Mouse (Mus musculus): ENCODE data around the gene Ctsl. TPM values are rescaled to one million over a fixed set of nuclear protein-coding genes. Genes with fewer than 3 reads are reported as not detected.
A peak's percentile ranks its signal among the peaks of the same experiment; 100 is the strongest.

Ctsl gene
- polyA plus RNA-seq, 1 experiment from 2014 or later = 164 TPM

- Histone ChIP-seq H3K4me3 (ENCODE audit: low read depth, low read length) (peak overlapping the region; percentile 58), H3K4me2 (peak overlapping the region; percentile 79), H3K9me3 (ENCODE audit: control insufficient read depth, low read length) (no peaks in the 10 kb centered on the region), H3K4me1 (replicated peaks; ENCODE audit: control insufficient read depth, insufficient read depth, low read length) (peaks cover 4% of the 10 kb centered on the region; the same call in 1 of the 2 replicates), H3K27ac (ENCODE audit: low read depth, low read length) (no peak overlapping the region), H3K9ac (ENCODE audit: low read depth, low read length) (peak overlapping the region; percentile 69), H3K36me3 (ENCODE audit: control insufficient read depth, insufficient read depth, low read length) (no peaks in the 10 kb centered on the region), H3K27me3 (replicated peaks; ENCODE audit: control insufficient read depth, insufficient read depth, low read length) (no peaks in the 10 kb centered on the region)
- DNase-seq (ENCODE audit: low spot score) (peak; percentile 45), ATAC-seq (replicated peaks; ENCODE audit: low FRiP score) (peak; percentile 87)
- 2% methylated on average over 9 of the region's 9 CpGs for WGBS
Observed at GRCm38 (mm10) chr13:64344082-64344501, 26.6 kb downstream of the Ctsl start.

DNA sequence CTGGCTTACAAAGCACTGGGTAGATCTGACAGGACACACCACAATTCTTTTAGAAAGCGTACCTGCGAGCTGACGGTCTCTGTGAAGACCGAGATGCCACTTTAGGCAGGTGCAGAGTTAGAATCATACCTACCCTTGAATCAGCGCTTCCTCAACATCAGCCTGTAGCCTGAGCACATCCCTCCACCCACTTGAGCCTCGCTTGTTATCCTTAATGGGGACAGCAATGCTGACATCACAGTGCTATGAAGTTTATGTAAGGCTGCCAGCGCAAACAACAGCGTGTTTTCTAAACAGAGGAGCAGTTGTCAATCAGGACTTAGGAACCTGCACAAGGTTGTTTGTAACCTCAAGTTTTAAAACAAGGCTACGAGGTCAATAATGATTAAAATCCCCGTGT lies 27.1 kb downstream of the Ctsl start:
- no peaks in the 10 kb centered on the region for H3K36me3 ChIP-seq (ENCODE audit: control insufficient read depth, insufficient read depth, low read length)
- peaks cover 4% of the 10 kb centered on the region; the same call in 1 of the 2 replicates for H3K4me1 ChIP-seq (replicated peaks; ENCODE audit: control insufficient read depth, insufficient read depth, low read length)
- no peaks in the 10 kb centered on the region for H3K27me3 ChIP-seq (replicated peaks; ENCODE audit: control insufficient read depth, insufficient read depth, low read length)
- DNase-seq (ENCODE audit: low spot score) = no peak
- H3K9ac ChIP-seq (ENCODE audit: low read depth, low read length) = peak overlapping the region; percentile 69
- peak overlapping the region; percentile 79 for H3K4me2 ChIP-seq
- H3K4me3 ChIP-seq (ENCODE audit: low read depth, low read length) = peak overlapping the region; percentile 58
- no peak overlapping the region for H3K27ac ChIP-seq (ENCODE audit: low read depth, low read length)
- WGBS = 23% methylated on average over 10 of the region's 10 CpGs
- peak; percentile 62 for ATAC-seq (replicated peaks; ENCODE audit: low FRiP score)
- H3K9me3 ChIP-seq (ENCODE audit: control insufficient read depth, low read length) = no peaks in the 10 kb centered on the region

GRCm38 (mm10) chr13:64335546-64336132 lies 35.1 kb downstream of the Ctsl start:
- Histone ChIP-seq H3K9me3 (ENCODE audit: control insufficient read depth, low read length) (no peaks in the 10 kb centered on the region), H3K9ac (ENCODE audit: low read depth, low read length) (no peak overlapping the region), H3K36me3 (ENCODE audit: control insufficient read depth, insufficient read depth, low read length) (no peaks in the 10 kb centered on the region), H3K4me3 (ENCODE audit: low read depth, low read length) (no peak overlapping the region), H3K4me1 (replicated peaks; ENCODE audit: control insufficient read depth, insufficient read depth, low read length) (no peaks in the 10 kb centered on the region), H3K27me3 (replicated peaks; ENCODE audit: control insufficient read depth, insufficient read depth, low read length) (no peaks in the 10 kb centered on the region), H3K4me2 (no peak overlapping the region), H3K27ac (ENCODE audit: low read depth, low read length) (no peak overlapping the region)
- WGBS = 47% methylated on average over 4 of the region's 4 CpGs
- ATAC-seq (replicated peaks; ENCODE audit: low FRiP score) = no peak
- no peak for DNase-seq (ENCODE audit: low spot score)

- WGBS = 84% methylated on average over 3 of the region's 3 CpGs
- no peak overlapping the region for H3K9ac ChIP-seq (ENCODE audit: low read depth, low read length)
- ATAC-seq (replicated peaks; ENCODE audit: low FRiP score) (no peak), DNase-seq (ENCODE audit: low spot score) (no peak)
- no peaks in the 10 kb centered on the region for H3K36me3 ChIP-seq (ENCODE audit: control insufficient read depth, insufficient read depth, low read length)
- H3K4me2 ChIP-seq = no peak overlapping the region
- no peaks in the 10 kb centered on the region for H3K4me1 ChIP-seq (replicated peaks; ENCODE audit: control insufficient read depth, insufficient read depth, low read length)
- H3K9me3 ChIP-seq (ENCODE audit: control insufficient read depth, low read length) = no peaks in the 10 kb centered on the region
- no peak overlapping the region for H3K4me3 ChIP-seq (ENCODE audit: low read depth, low read length)
- no peaks in the 10 kb centered on the region for H3K27me3 ChIP-seq (replicated peaks; ENCODE audit: control insufficient read depth, insufficient read depth, low read length)
- H3K27ac ChIP-seq (ENCODE audit: low read depth, low read length) = no peak overlapping the region
Observed at GRCm38 (mm10) chr13:64333102-64333501, 37.6 kb downstream of the Ctsl start.

- no peak for ATAC-seq (replicated peaks; ENCODE audit: low FRiP score)
- WGBS = 71% methylated on average over 6 of the region's 6 CpGs
- H3K36me3 ChIP-seq (ENCODE audit: control insufficient read depth, insufficient read depth, low read length) = no peaks in the 10 kb centered on the region
- H3K4me1 ChIP-seq (replicated peaks; ENCODE audit: control insufficient read depth, insufficient read depth, low read length) = no peaks in the 10 kb centered on the region
- no peak overlapping the region for H3K4me3 ChIP-seq (ENCODE audit: low read depth, low read length)
- H3K4me2 ChIP-seq = no peak overlapping the region
- no peaks in the 10 kb centered on the region for H3K27me3 ChIP-seq (replicated peaks; ENCODE audit: control insufficient read depth, insufficient read depth, low read length)
- DNase-seq (ENCODE audit: low spot score) = no peak
- H3K9ac ChIP-seq (ENCODE audit: low read depth, low read length) = no peak overlapping the region
- H3K9me3 ChIP-seq (ENCODE audit: control insufficient read depth, low read length) = no peaks in the 10 kb centered on the region
- no peak overlapping the region for H3K27ac ChIP-seq (ENCODE audit: low read depth, low read length)
Observed at GRCm38 (mm10) chr13:64332321-64332720, 38.4 kb downstream of the Ctsl start.

- ATAC-seq (replicated peaks; ENCODE audit: low FRiP score) = no peak
Observed at GRCm38 (mm10) chr13:64322561-64323281, 48.0 kb downstream of the Ctsl start.

GRCm38 (mm10) chr13:64320334-64320733 lies 50.4 kb downstream of the Ctsl start:
- Histone ChIP-seq H3K4me3 (ENCODE audit: low read depth, low read length) (no peak overlapping the region), H3K36me3 (ENCODE audit: control insufficient read depth, insufficient read depth, low read length) (no peaks in the 10 kb centered on the region), H3K4me2 (no peak overlapping the region), H3K4me1 (replicated peaks; ENCODE audit: control insufficient read depth, insufficient read depth, low read length) (no peaks in the 10 kb centered on the region), H3K27ac (ENCODE audit: low read depth, low read length) (no peak overlapping the region), H3K9me3 (ENCODE audit: control insufficient read depth, low read length) (no peaks in the 10 kb centered on the region), H3K27me3 (replicated peaks; ENCODE audit: control insufficient read depth, insufficient read depth, low read length) (no peaks in the 10 kb centered on the region), H3K9ac (ENCODE audit: low read depth, low read length) (no peak overlapping the region)
- DNase-seq (ENCODE audit: low spot score) = no peak
- WGBS = 63% methylated on average over 8 of the region's 8 CpGs
- ATAC-seq (replicated peaks; ENCODE audit: low FRiP score) = no peak

More at GRCm38 (mm10) chr13:64322561-64323281, 48.0 kb downstream of the Ctsl start:
- no peak overlapping the region for H3K9ac ChIP-seq (ENCODE audit: low read depth, low read length)
- WGBS = 66% methylated on average over 8 of the region's 8 CpGs
- no peak overlapping the region for H3K27ac ChIP-seq (ENCODE audit: low read depth, low read length)
- DNase-seq (ENCODE audit: low spot score) = no peak
- no peak overlapping the region for H3K4me2 ChIP-seq
- H3K4me1 ChIP-seq (replicated peaks; ENCODE audit: control insufficient read depth, insufficient read depth, low read length) = no peaks in the 10 kb centered on the region
- no peak overlapping the region for H3K4me3 ChIP-seq (ENCODE audit: low read depth, low read length)
- no peaks in the 10 kb centered on the region for H3K27me3 ChIP-seq (replicated peaks; ENCODE audit: control insufficient read depth, insufficient read depth, low read length)
- no peaks in the 10 kb centered on the region for H3K36me3 ChIP-seq (ENCODE audit: control insufficient read depth, insufficient read depth, low read length)
- H3K9me3 ChIP-seq (ENCODE audit: control insufficient read depth, low read length) = no peaks in the 10 kb centered on the region

DNA sequence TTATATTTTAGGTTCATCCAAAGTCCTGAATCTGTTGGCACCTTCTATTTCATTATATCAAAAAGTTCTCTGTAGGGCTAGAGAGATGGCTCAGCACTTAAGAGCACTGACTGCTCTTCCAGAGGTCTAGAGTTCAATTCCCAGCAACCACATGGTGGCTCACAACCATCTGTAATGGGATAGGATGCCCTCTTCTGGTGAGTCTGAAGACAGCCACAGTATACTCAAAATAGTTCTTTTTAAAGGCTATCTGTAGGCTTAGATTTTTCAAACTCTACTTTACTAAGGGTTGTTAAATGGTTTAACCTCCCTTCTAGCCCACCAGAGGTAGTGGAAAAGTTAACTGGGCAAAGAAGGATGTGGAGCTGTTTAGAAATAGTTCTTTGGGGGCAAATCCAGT lies 50.9 kb downstream of the Ctsl start:
- no peaks in the 10 kb centered on the region for H3K36me3 ChIP-seq (ENCODE audit: control insufficient read depth, insufficient read depth, low read length)
- H3K4me3 ChIP-seq (ENCODE audit: low read depth, low read length) = no peak overlapping the region
- no peak overlapping the region for H3K9ac ChIP-seq (ENCODE audit: low read depth, low read length)
- H3K27me3 ChIP-seq (replicated peaks; ENCODE audit: control insufficient read depth, insufficient read depth, low read length) = no peaks in the 10 kb centered on the region
- H3K9me3 ChIP-seq (ENCODE audit: control insufficient read depth, low read length) = no peaks in the 10 kb centered on the region
- ATAC-seq (replicated peaks; ENCODE audit: low FRiP score) (no peak), DNase-seq (ENCODE audit: low spot score) (no peak)
- no peak overlapping the region for H3K27ac ChIP-seq (ENCODE audit: low read depth, low read length)
- no peak overlapping the region for H3K4me2 ChIP-seq
- no peaks in the 10 kb centered on the region for H3K4me1 ChIP-seq (replicated peaks; ENCODE audit: control insufficient read depth, insufficient read depth, low read length)

DNA sequence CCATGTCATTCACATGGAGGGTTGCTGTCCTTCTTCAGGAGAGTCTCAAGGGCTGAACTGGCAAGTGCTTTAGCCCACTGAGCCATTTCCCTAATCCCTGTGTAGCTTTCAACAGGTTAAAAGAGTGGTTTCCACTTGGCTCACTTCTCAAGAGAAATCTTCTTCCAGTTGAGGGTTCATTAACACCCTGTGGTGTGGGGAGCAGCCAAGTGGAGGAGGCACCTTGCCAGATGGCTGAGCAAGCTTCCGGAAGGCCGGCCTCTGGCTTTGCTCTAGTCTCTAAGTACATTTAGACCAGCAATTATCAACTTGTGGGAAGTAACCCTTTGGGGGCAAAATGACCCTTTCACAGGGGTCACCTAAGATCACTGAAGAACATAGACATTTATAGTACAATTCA lies 52.3 kb downstream of the Ctsl start:
- Histone ChIP-seq H3K27me3 (replicated peaks; ENCODE audit: control insufficient read depth, insufficient read depth, low read length) (no peaks in the 10 kb centered on the region), H3K4me2 (no peak overlapping the region), H3K4me3 (ENCODE audit: low read depth, low read length) (no peak overlapping the region), H3K27ac (ENCODE audit: low read depth, low read length) (no peak overlapping the region), H3K9ac (ENCODE audit: low read depth, low read length) (no peak overlapping the region), H3K9me3 (ENCODE audit: control insufficient read depth, low read length) (no peaks in the 10 kb centered on the region), H3K36me3 (ENCODE audit: control insufficient read depth, insufficient read depth, low read length) (no peaks in the 10 kb centered on the region), H3K4me1 (replicated peaks; ENCODE audit: control insufficient read depth, insufficient read depth, low read length) (no peaks in the 10 kb centered on the region)
- ATAC-seq (replicated peaks; ENCODE audit: low FRiP score) (no peak), DNase-seq (ENCODE audit: low spot score) (no peak)
- 78% methylated on average over 2 of the region's 2 CpGs for WGBS

Data from liver, embryonic 11.5 days (tissue).